ENCODE assay signal across 25 mouse cellular contexts in the genomic region with DNA sequence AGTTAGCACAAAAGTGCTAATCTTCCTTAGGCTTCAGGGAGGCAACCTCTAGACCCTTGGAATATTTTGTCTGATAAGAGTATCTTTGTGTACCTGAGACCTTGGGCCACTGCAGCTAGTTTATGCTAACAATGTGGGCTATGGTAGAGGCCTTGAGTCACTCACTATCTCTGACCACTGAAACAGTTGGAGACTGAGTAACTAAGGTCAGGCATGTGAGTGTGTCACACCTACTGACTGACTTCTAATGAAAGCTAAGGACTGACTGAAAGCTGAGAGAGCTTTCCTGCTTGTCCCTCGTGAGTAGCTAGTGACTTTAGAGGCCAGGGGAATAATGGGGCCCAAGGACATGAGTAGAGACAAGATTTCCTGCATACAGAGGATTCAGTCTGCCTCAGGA. TPM values are rescaled to one million over a fixed set of nuclear protein-coding genes. Genes with fewer than 3 reads are reported as not detected.
DNase-seq lines count a peak whose midpoint lies in the region; ATAC-seq lines count a peak whose summit lies in the region.
"Had no signal": no experiment of that assay in that cellular context is flagged by ENCODE, and none has a peak within 500 bp of the region (broad histone marks: within the 10 kb centered on the region; RNA-seq: fewer than 3 reads in every experiment).

No protein-coding gene starts in this region.

- no peak overlapping the region for H3K4me3 ChIP-seq in heart, embryonic 16.5 days (ENCODE audit: low read length)
- no peak overlapping the region for H3K4me3 ChIP-seq in midbrain, embryonic 13.5 days (replicated peaks)
- H3K4me3 ChIP-seq: embryonic facial prominence, embryonic 15.5 days; erythroblast, embryonic 14.5 days; forebrain, embryonic 10.5 days; hindbrain, embryonic 13.5 days had no signal

- no peaks in the 10 kb centered on the region for H3K9me3 ChIP-seq in heart, embryonic 16.5 days (replicated peaks; ENCODE audit: control insufficient read depth, low read length)
- H3K9me3 ChIP-seq in midbrain, embryonic 13.5 days, result no peaks in the 10 kb centered on the region
- H3K9me3 ChIP-seq: embryonic facial prominence, embryonic 15.5 days; forebrain, embryonic 10.5 days; hindbrain, embryonic 13.5 days had no signal

- no peak overlapping the region for H3K4me2 ChIP-seq in heart, embryonic 16.5 days (ENCODE audit: low read depth, low read length)
- no peak overlapping the region for H3K4me2 ChIP-seq in midbrain, embryonic 13.5 days (replicated peaks)
- H3K4me2 ChIP-seq: embryonic facial prominence, embryonic 15.5 days; hindbrain, embryonic 13.5 days had no signal

- 17% methylated on average over 1 of the region's 1 CpGs for WGBS in heart, embryonic 16.5 days
- WGBS in midbrain, embryonic 13.5 days, result 36% methylated on average over 1 of the region's 1 CpGs

- no peaks in the 10 kb centered on the region for H3K36me3 ChIP-seq in heart, embryonic 16.5 days (ENCODE audit: control insufficient read depth, insufficient read depth)
- H3K36me3 ChIP-seq in midbrain, embryonic 13.5 days, result no peaks in the 10 kb centered on the region
- H3K36me3 ChIP-seq: embryonic facial prominence, embryonic 15.5 days; forebrain, embryonic 10.5 days; hindbrain, embryonic 13.5 days had no signal

- no peak for ATAC-seq in heart, embryonic 16.5 days (replicated peaks; ENCODE audit: extremely low read depth, insufficient read depth, low FRiP score)
- no peak for ATAC-seq in midbrain, embryonic 13.5 days
- ATAC-seq: forebrain, embryonic 14.5 days; hindbrain, postnatal 0 days had no signal

- 0 out of 2 replicates have a peak, but pooled peaks cover 2% of the 10 kb centered on the region for H3K4me1 ChIP-seq in heart, embryonic 16.5 days (ENCODE audit: control insufficient read depth, insufficient read depth, low read length)
- H3K4me1 ChIP-seq in midbrain, embryonic 13.5 days (replicated peaks), result no peaks in the 10 kb centered on the region
- H3K4me1 ChIP-seq: embryonic facial prominence, embryonic 15.5 days; forebrain, embryonic 10.5 days; hindbrain, embryonic 13.5 days had no signal

- peak overlapping the region; percentile 55 for H3K27ac ChIP-seq in heart, embryonic 16.5 days (ENCODE audit: low read length)
- H3K27ac ChIP-seq in midbrain, embryonic 13.5 days, result no peak overlapping the region
- H3K27ac ChIP-seq: embryonic facial prominence, embryonic 15.5 days; forebrain, embryonic 10.5 days; hindbrain, embryonic 13.5 days; hindbrain, postnatal 0 days had no signal

- H3K27me3 ChIP-seq in heart, embryonic 16.5 days (ENCODE audit: control insufficient read depth, insufficient read depth, low read length), result no peaks in the 10 kb centered on the region
- H3K27me3 ChIP-seq in midbrain, embryonic 13.5 days, result no peaks in the 10 kb centered on the region
- H3K27me3 ChIP-seq: CH12.LX; embryonic facial prominence, embryonic 15.5 days; hindbrain, embryonic 13.5 days had no signal

- H3K9ac ChIP-seq in heart, embryonic 16.5 days (ENCODE audit: low read length), result no peak overlapping the region
- no peak overlapping the region for H3K9ac ChIP-seq in midbrain, embryonic 13.5 days (replicated peaks)
- H3K9ac ChIP-seq: embryonic facial prominence, embryonic 15.5 days; hindbrain, embryonic 13.5 days had no signal

- DNase-seq in adrenal gland, postnatal 36 days, result peak; percentile 1
- no peak for DNase-seq in adrenal gland, adult 8-10 months
- no peak for DNase-seq in heart, adult 8-10 months (ENCODE audit: low spot score)
- DNase-seq in testis, postnatal 14 days (ENCODE audit: low spot score), result peak; percentile 3
- DNase-seq in testis, postnatal 10 days (ENCODE audit: low spot score), result no peak
- DNase-seq in yolk sac, embryonic 10.5 days (ENCODE audit: low spot score), result peak; percentile 60
- DNase-seq: adrenal gland, postnatal 25 days; cerebellum, adult 11 months; cerebellum, adult 8-10 months; cerebellum, postnatal 14 days; embryo, embryonic 11 days; gastrocnemius, postnatal 36 days; heart, adult 11 months; heart, postnatal 10 days; kidney, adult 8-10 months had no signal

RNA-seq across cellular contexts. Expression of gene Aff2, which starts 54.9 kb away (rescaled TPM):
- 1 to 10 TPM; 2.0 to 3.8 TPM for total RNA-seq in adrenal gland, postnatal 36 days (2021)
- 1 to 10 TPM; 1.8 to 2.4 (median 2.1) TPM for total RNA-seq in adrenal gland, adult 8-10 months (2022)
- polyA plus RNA-seq in heart, embryonic 16.5 days (2015; fragmentation: Nextera tagmentation; extraction: Ambion mirVana), result 4.3 and 5.6 TPM in 2 replicates
- 1 to 10 TPM; 2.2 to 3.5 (median 2.8) TPM for total RNA-seq in heart, adult 8-10 months (2022)
- 13.2 and 16.0 TPM in 2 replicates for polyA plus RNA-seq in midbrain, embryonic 13.5 days (2015; fragmentation: Nextera tagmentation; extraction: Ambion mirVana)
- total RNA-seq: CH12.LX; common myeloid progenitor, adult 5-6 weeks had no signal
- polyA plus RNA-seq: erythroblast, embryonic 14.5 days had no signal

Comparison
In these comparisons a context has a peak if more than half of its experiments do, and no peak if none do; other contexts are left out.
1. DNase-seq: peak in adrenal gland, postnatal 36 days (2 of 2), testis, postnatal 14 days (single experiment) and yolk sac, embryonic 10.5 days (single experiment); none in adrenal gland, adult 8-10 months (single experiment), heart, adult 8-10 months (single experiment) and testis, postnatal 10 days (single experiment).